Mouse (Mus musculus) hindbrain, postnatal 0 days (tissue): ENCODE data around the gene Rnf220. TPM values are rescaled to one million over a fixed set of nuclear protein-coding genes. Genes with fewer than 3 reads are reported as not detected.
A peak's percentile ranks its signal among the peaks of the same experiment; 100 is the strongest.

Experiments
- ATAC-seq: fragments of 200-750 bp; cut with Nextera tagmentation; 2 replicates; pipeline ENCODE4 v1.8.0; 2017; ENCODE audit warnings: mild to moderate bottlenecking, moderate TSS enrichment, moderate library complexity
- DNase-seq: peaks from one replicate; pipeline ENCODE4 v3.0.0-alpha.2; 2015; ENCODE audit warnings: low spot score
- H3K27ac ChIP-seq: fragments of 300-500 bp; sonication (generic); 2 replicates; pipeline ENCODE4 v1.5.1; 2014; ENCODE audit warnings: mild to moderate bottlenecking
- H3K27me3 ChIP-seq: fragments of 300-500 bp; sonication (generic); 2 replicates; pipeline ENCODE4 v1.6.1; 2014; ENCODE audit warnings: low read length, mixed read lengths; ENCODE audit not compliant: insufficient read depth
- H3K36me3 ChIP-seq: fragments of 300-500 bp; sonication (generic); 2 replicates; pipeline ENCODE4 v1.6.1; 2014; ENCODE audit warnings: low read length, mixed read lengths; ENCODE audit not compliant: insufficient read depth
- H3K4me1 ChIP-seq: fragments of 300-500 bp; sonication (generic); 2 replicates; pipeline ENCODE4 v1.6.1; 2014; ENCODE audit warnings: antibody characterized with exemption, low read length, mixed read lengths; ENCODE audit not compliant: insufficient read depth
- H3K4me2 ChIP-seq: fragments of 300-500 bp; sonication (generic); 2 replicates; pipeline ENCODE4 v1.6.1; 2014; ENCODE audit warnings: low read depth, mild to moderate bottlenecking, low read length, moderate library complexity, mixed read lengths
- H3K4me3 ChIP-seq: fragments of 300-500 bp; sonication (generic); 2 replicates; pipeline ENCODE4 v1.5.1; 2014; ENCODE audit warnings: low read length
- H3K9ac ChIP-seq: fragments of 300-500 bp; sonication (generic); replicated peaks from 2 replicates; pipeline ENCODE4 v1.6.1; 2014; ENCODE audit warnings: mild to moderate bottlenecking, low read length, moderate library complexity, mixed read lengths
- H3K9me3 ChIP-seq: fragments of 300-500 bp; sonication (generic); 2 replicates; pipeline ENCODE4 v1.6.1; 2016; ENCODE audit warnings: low read length, mixed read lengths
- CTCF ChIP-seq: IDR thresholded peaks from 2 replicates; pipeline ENCODE4 v1.5.1; 2016; ENCODE audit warnings: antibody characterized with exemption, control low read depth, low read depth
- WGBS: fragments of 180-500 bp; shearing (Covaris S2); extraction: QIAGEN DNeasy Blood & Tissue Kit; methylation state at CpG from one replicate; pipeline ENCODE4 v1.1.7; 2014; 5-methylcytosine and 5-hydroxymethylcytosine counted together
- polyA plus RNA-seq: library from polyadenylated mRNA; unstranded; fragments of >200 nt; fragmentation: Nextera tagmentation; extraction: Ambion mirVana; gene quantifications from 2 replicates; pipeline ENCODE4 v1.2.1, GENCODE M21; 2015
- total RNA-seq: library from RNA; depleted of rRNA; stranded (reverse); fragments of >200 nt; gene quantifications from 2 replicates; pipeline ENCODE4 v1.2.3, GENCODE M21; 2014

Rnf220 gene
- total and polyA plus RNA-seq, 2 experiments from 2014 or later = 105 to 156 TPM

DNA sequence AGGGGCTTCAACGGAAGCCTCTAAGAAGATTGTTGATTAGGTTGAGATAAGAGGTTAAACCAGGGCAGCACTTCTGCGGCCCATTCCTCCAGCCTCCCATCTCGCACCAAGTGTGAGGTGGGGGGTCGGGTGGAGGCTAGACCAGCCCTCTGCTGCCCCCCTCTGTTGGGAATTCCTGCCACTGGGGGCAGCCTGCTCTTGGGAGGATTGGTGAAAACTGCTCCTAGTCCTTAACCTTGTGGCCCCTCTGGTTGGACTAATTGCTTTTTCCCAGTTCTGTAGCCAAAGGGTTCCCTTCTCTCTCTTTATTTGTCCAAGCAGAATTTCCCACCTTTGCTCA is 183.8 kb downstream of the Rnf220 start:
- H3K27ac ChIP-seq = no peak overlapping the region
- 2% methylated on average over 4 of the region's 4 CpGs for WGBS
- DNase-seq (no peak), ATAC-seq (no peak)
- H3K36me3 ChIP-seq = no peaks in the 10 kb centered on the region
- peak; percentile 60 for TF ChIP-seq CTCF
- no peak overlapping the region for H3K4me2 ChIP-seq
- H3K9ac ChIP-seq = no peak overlapping the region
- H3K27me3 ChIP-seq = peaks cover 17% of the 10 kb centered on the region; the same call in 1 of the 2 replicates
- H3K9me3 ChIP-seq = no peaks in the 10 kb centered on the region
- H3K4me3 ChIP-seq = no peak overlapping the region
- 0 out of 2 replicates have a peak, but pooled peaks cover 5% of the 10 kb centered on the region for H3K4me1 ChIP-seq

DNA sequence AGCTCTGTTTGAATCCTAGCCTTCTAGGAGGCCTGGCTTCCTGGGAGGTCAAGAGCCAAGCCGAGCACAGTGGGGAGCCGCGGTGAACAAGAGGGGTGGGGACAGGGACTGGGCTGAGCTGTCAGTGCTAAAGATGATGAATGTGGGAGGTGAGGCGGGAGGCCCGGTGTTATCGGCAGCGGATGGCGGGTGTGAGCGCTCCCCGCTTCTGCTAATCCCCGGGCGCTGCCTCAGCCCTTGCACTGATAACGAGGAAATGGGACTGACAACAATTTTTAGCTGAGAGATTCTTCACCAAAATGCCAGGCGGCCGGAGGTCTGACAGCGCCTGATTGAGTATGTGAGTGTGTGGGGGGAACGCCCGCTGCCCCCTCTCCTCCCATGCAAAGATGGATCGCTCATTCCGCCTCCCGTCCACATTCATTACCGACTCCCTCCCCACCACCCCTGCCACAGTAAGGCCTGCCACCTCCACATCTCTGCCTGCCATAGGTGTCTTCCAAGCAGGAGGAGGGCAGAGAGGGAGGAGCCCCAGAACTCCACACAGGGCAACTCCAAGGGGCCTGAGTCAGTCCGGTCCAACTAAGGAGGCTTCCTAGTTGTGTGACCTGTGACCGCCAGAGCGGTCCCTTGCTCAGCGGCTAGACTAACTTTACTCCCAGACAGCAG is 184.3 kb downstream of the Rnf220 start:
- Histone ChIP-seq H3K9me3 (no peaks in the 10 kb centered on the region), H3K9ac (no peak overlapping the region), H3K4me2 (0 out of 2 replicates have a peak overlapping the region, but pooled peaks have one; percentile 11), H3K4me1 (0 out of 2 replicates have a peak, but pooled peaks cover 5% of the 10 kb centered on the region), H3K27ac (no peak overlapping the region), H3K27me3 (peaks cover 17% of the 10 kb centered on the region; the same call in 1 of the 2 replicates), H3K36me3 (no peaks in the 10 kb centered on the region), H3K4me3 (no peak overlapping the region)
- DNase-seq (no peak), ATAC-seq (no peak)
- no peak for TF ChIP-seq CTCF
- WGBS = 12% methylated on average over 26 of the region's 26 CpGs

- Histone ChIP-seq H3K4me1 (0 out of 2 replicates have a peak, but pooled peaks cover 5% of the 10 kb centered on the region), H3K9me3 (no peaks in the 10 kb centered on the region), H3K4me2 (no peak overlapping the region), H3K27ac (no peak overlapping the region), H3K27me3 (peaks cover 17% of the 10 kb centered on the region; the same call in 1 of the 2 replicates), H3K9ac (no peak overlapping the region), H3K36me3 (no peaks in the 10 kb centered on the region), H3K4me3 (no peak overlapping the region)
- no peak for TF ChIP-seq CTCF
- ATAC-seq = no peak
- WGBS = 65% methylated on average over 5 of the region's 5 CpGs
- no peak for DNase-seq
Measured at GRCm38 (mm10) chr4:117311891-117312290, 185.0 kb downstream of the Rnf220 start.

DNA sequence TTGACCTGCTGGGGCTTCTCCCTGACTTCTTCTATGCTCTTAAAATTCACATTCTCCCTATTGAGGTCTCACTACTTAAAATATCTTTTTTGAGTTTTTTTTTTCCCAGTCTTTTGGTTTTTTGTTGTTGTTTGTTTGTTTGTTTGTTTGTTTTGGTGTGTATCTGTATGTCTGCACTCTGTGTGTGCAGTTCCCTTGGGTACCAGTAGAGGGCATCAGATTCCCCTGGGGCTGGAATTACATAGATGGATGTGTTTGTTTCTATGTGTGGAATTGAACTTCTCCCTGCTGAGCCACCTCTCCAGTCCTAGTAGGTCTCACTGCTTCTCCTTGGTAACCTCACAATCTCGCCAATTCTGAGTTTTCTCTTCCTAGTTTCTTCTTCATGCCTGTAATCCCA is 187.4 kb downstream of the Rnf220 start:
- peak; percentile 27 for TF ChIP-seq CTCF
- H3K27ac ChIP-seq = no peak overlapping the region
- H3K36me3 ChIP-seq = no peaks in the 10 kb centered on the region
- DNase-seq (no peak), ATAC-seq (no peak)
- peaks cover 29% of the 10 kb centered on the region; the same call in 1 of the 2 replicates for H3K27me3 ChIP-seq
- H3K9me3 ChIP-seq = no peaks in the 10 kb centered on the region
- H3K4me2 ChIP-seq = no peak overlapping the region
- H3K4me3 ChIP-seq = no peak overlapping the region
- 93% methylated on average over 1 of the region's 1 CpGs for WGBS
- peaks cover 9% of the 10 kb centered on the region; the same call in 1 of the 2 replicates for H3K4me1 ChIP-seq
- no peak overlapping the region for H3K9ac ChIP-seq

GRCm38 (mm10) chr4:117307270-117307669 is 189.6 kb downstream of the Rnf220 start:
- Histone ChIP-seq H3K27me3 (peaks cover 37% of the 10 kb centered on the region), H3K4me2 (no peak overlapping the region), H3K4me3 (no peak overlapping the region), H3K9me3 (no peaks in the 10 kb centered on the region), H3K27ac (no peak overlapping the region), H3K4me1 (peaks cover 9% of the 10 kb centered on the region; the same call in 1 of the 2 replicates), H3K9ac (no peak overlapping the region), H3K36me3 (no peaks in the 10 kb centered on the region)
- TF ChIP-seq CTCF = no peak
- no peak for DNase-seq
- no peak for ATAC-seq
- 46% methylated on average over 6 of the region's 6 CpGs for WGBS

- H3K4me2 ChIP-seq = no peak overlapping the region
- no peaks in the 10 kb centered on the region for H3K36me3 ChIP-seq
- WGBS = 74% methylated on average over 7 of the region's 7 CpGs
- peaks cover 32% of the 10 kb centered on the region for H3K27me3 ChIP-seq
- peaks cover 9% of the 10 kb centered on the region; the same call in 1 of the 2 replicates for H3K4me1 ChIP-seq
- DNase-seq (no peak), ATAC-seq (no peak)
- TF ChIP-seq CTCF = no peak
- no peak overlapping the region for H3K9ac ChIP-seq
- H3K4me3 ChIP-seq = no peak overlapping the region
- no peaks in the 10 kb centered on the region for H3K9me3 ChIP-seq
- no peak overlapping the region for H3K27ac ChIP-seq
Measured at GRCm38 (mm10) chr4:117305461-117305860, 191.4 kb downstream of the Rnf220 start.
